Mouse (Mus musculus): ENCODE data around the gene Fbxo31. TPM values are rescaled to one million over a fixed set of nuclear protein-coding genes. Genes with fewer than 3 reads are reported as not detected.

Gene Fbxo31
- 33.8 and 35.9 TPM in 2 replicates for polyA plus RNA-seq (2015; fragmentation: Nextera tagmentation; extraction: Ambion mirVana)

DNA sequence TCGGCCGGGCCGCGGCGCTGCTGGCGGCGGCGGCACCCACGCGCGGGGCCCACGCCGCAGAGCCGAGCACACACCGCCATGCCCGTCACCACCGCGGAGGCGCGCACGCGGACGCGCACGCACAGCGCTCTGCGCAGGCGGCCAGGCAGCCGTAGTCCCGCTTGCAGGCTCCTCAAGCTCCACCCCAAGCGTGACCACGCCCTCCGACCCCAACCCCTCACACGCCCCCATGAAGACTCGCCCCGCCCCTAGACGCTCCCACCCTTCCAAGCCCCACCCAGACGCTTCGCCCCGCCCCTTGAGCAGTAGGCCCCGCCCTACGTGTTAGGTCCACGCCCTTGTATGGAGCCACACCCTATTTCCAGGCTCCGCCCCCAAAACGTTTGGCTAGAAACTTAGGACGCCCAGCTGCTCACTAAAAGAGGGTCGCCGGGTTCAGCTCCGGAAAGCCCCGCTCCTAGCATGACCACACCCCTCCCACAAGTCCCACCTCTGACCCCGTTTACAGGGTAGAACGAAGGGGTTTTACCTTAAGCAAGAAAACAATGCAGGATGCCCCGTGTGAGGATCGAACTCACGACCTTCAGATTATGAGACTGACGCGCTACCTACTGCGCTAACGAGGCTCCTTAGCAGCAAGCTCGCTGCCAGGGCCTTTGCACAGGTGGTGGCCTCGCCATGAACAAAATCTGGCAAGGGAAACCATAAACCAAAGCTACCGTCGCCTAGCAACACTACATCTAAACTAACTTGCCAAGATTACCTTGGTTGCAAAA is at the start of gene Fbxo31:
Gene Fbxo31, minus strand, starts transcription at position 131 of the 776 bp plus-strand sequence.
- Histone ChIP-seq H3K27me3 (replicated peaks; ENCODE audit: control insufficient read depth, insufficient read depth, low read length) (no peaks in the 10 kb centered on the region), H3K36me3 (ENCODE audit: control insufficient read depth, insufficient read depth) (no peaks in the 10 kb centered on the region), H3K4me2 (ENCODE audit: low read length) (peak within 1 kb of the TSS; percentile 75), H3K4me3 (replicated peaks; ENCODE audit: low read length) (peak within 1 kb of the TSS; percentile 82), H3K27ac (ENCODE audit: low read length) (0 out of 2 replicates have a peak within 1 kb of the TSS, but pooled peaks have one; percentile 45), H3K9me3 (ENCODE audit: control insufficient read depth, low read length) (no peaks in the 10 kb centered on the region), H3K9ac (replicated peaks; ENCODE audit: low read depth, low read length) (peak within 1 kb of the TSS; percentile 85), H3K4me1 (replicated peaks; ENCODE audit: control insufficient read depth, insufficient read depth, low read length) (peaks cover 22% of the 10 kb centered on the region)
- under 1% methylated on average over 43 of the region's 63 CpGs for WGBS
- ATAC-seq: peak; percentile 94

GRCm38 (mm10) chr8:121623043-121623442 is 44.4 kb upstream of the Fbxo31 start:
- Histone ChIP-seq H3K27ac (ENCODE audit: low read length) (no peak overlapping the region; the same call in 1 of the 2 replicates), H3K4me2 (ENCODE audit: low read length) (no peak overlapping the region), H3K36me3 (ENCODE audit: control insufficient read depth, insufficient read depth) (peaks cover 9% of the 10 kb centered on the region), H3K9ac (replicated peaks; ENCODE audit: low read depth, low read length) (no peak overlapping the region), H3K27me3 (replicated peaks; ENCODE audit: control insufficient read depth, insufficient read depth, low read length) (no peaks in the 10 kb centered on the region), H3K9me3 (ENCODE audit: control insufficient read depth, low read length) (no peaks in the 10 kb centered on the region), H3K4me1 (replicated peaks; ENCODE audit: control insufficient read depth, insufficient read depth, low read length) (peaks cover 43% of the 10 kb centered on the region), H3K4me3 (replicated peaks; ENCODE audit: low read length) (no peak overlapping the region)
- WGBS: 74% methylated on average over 8 of the region's 8 CpGs
- no peak for ATAC-seq

- no peak overlapping the region for H3K9ac ChIP-seq (replicated peaks; ENCODE audit: low read depth, low read length)
- no peak overlapping the region for H3K27ac ChIP-seq (ENCODE audit: low read length)
- H3K36me3 ChIP-seq (ENCODE audit: control insufficient read depth, insufficient read depth): 0 out of 2 replicates have a peak, but pooled peaks cover under 1% of the 10 kb centered on the region
- no peak overlapping the region for H3K4me2 ChIP-seq (ENCODE audit: low read length)
- no peaks in the 10 kb centered on the region for H3K9me3 ChIP-seq (ENCODE audit: control insufficient read depth, low read length)
- no peaks in the 10 kb centered on the region for H3K27me3 ChIP-seq (replicated peaks; ENCODE audit: control insufficient read depth, insufficient read depth, low read length)
- ATAC-seq: no peak
- WGBS: 48% methylated on average over 1 of the region's 1 CpGs
- no peak overlapping the region for H3K4me3 ChIP-seq (replicated peaks; ENCODE audit: low read length)
- peaks cover 43% of the 10 kb centered on the region for H3K4me1 ChIP-seq (replicated peaks; ENCODE audit: control insufficient read depth, insufficient read depth, low read length)
Observed at GRCm38 (mm10) chr8:121621879-121622278, 43.3 kb upstream of the Fbxo31 start.

DNA sequence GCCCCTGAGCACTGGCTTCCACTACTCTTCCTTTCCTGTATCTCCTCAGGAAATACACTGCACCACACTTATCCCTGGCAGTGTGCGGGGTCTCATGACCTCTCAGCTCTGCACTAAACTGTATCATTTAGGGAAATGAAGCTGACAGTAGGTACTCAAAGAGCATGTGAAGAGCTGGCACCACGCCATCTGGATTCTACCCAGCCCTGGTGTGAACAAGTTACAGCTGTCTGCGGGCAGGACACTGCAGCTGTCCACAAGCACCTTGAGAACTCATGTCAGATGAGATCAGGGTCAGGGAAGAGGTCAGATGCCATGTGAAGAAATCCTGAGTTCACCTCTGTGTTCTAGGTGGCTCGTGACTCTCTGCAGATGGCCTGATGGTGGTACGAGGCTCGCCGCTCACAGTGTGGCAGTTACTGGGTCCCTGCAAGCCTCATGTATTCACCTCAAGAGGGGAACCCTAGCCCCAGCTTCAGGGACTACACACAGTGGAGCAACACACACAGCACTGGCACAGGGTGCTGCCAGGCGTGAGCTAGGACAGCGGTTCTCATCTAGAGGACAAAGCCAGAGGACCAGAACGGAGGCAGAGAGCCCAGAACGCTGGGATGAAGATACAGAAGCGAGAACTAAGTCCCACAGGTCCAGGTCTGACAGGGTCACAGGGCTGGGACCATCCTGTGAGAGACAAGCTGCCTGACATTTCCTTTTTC is 42.4 kb upstream of the Fbxo31 start:
- Histone ChIP-seq H3K27ac (ENCODE audit: low read length) (0 out of 2 replicates have a peak overlapping the region, but pooled peaks have one; percentile 34), H3K9me3 (ENCODE audit: control insufficient read depth, low read length) (no peaks in the 10 kb centered on the region), H3K4me2 (ENCODE audit: low read length) (no peak overlapping the region), H3K36me3 (ENCODE audit: control insufficient read depth, insufficient read depth) (no peaks in the 10 kb centered on the region), H3K4me3 (replicated peaks; ENCODE audit: low read length) (no peak overlapping the region), H3K4me1 (replicated peaks; ENCODE audit: control insufficient read depth, insufficient read depth, low read length) (peaks cover 41% of the 10 kb centered on the region), H3K9ac (replicated peaks; ENCODE audit: low read depth, low read length) (no peak overlapping the region), H3K27me3 (replicated peaks; ENCODE audit: control insufficient read depth, insufficient read depth, low read length) (no peaks in the 10 kb centered on the region)
- 78% methylated on average over 12 of the region's 12 CpGs for WGBS
- no peak for ATAC-seq

GRCm38 (mm10) chr8:121619401-121619995 is 40.9 kb upstream of the Fbxo31 start:
- Histone ChIP-seq H3K36me3 (ENCODE audit: control insufficient read depth, insufficient read depth) (peaks cover 2% of the 10 kb centered on the region; the same call in 1 of the 2 replicates), H3K4me3 (replicated peaks; ENCODE audit: low read length) (no peak overlapping the region)

GRCm38 (mm10) chr8:121613419-121613818 is 34.8 kb upstream of the Fbxo31 start:
- no peak for ATAC-seq
- H3K9ac ChIP-seq (replicated peaks; ENCODE audit: low read depth, low read length): 0 out of 2 replicates have a peak overlapping the region, but pooled peaks have one; percentile 5
- no peaks in the 10 kb centered on the region for H3K4me1 ChIP-seq (replicated peaks; ENCODE audit: control insufficient read depth, insufficient read depth, low read length)
- no peak overlapping the region for H3K4me2 ChIP-seq (ENCODE audit: low read length)
- no peak overlapping the region for H3K27ac ChIP-seq (ENCODE audit: low read length)
- H3K4me3 ChIP-seq (replicated peaks; ENCODE audit: low read length): no peak overlapping the region
- H3K27me3 ChIP-seq (replicated peaks; ENCODE audit: control insufficient read depth, insufficient read depth, low read length): no peaks in the 10 kb centered on the region
- H3K9me3 ChIP-seq (ENCODE audit: control insufficient read depth, low read length): no peaks in the 10 kb centered on the region
- peaks cover 11% of the 10 kb centered on the region for H3K36me3 ChIP-seq (ENCODE audit: control insufficient read depth, insufficient read depth)

More at GRCm38 (mm10) chr8:121619401-121619995, 40.9 kb upstream of the Fbxo31 start:
- Histone ChIP-seq H3K4me1 (replicated peaks; ENCODE audit: control insufficient read depth, insufficient read depth, low read length) (peaks cover 33% of the 10 kb centered on the region), H3K4me2 (ENCODE audit: low read length) (no peak overlapping the region), H3K9ac (replicated peaks; ENCODE audit: low read depth, low read length) (no peak overlapping the region), H3K27me3 (replicated peaks; ENCODE audit: control insufficient read depth, insufficient read depth, low read length) (no peaks in the 10 kb centered on the region), H3K27ac (ENCODE audit: low read length) (no peak overlapping the region; the same call in 1 of the 2 replicates), H3K9me3 (ENCODE audit: control insufficient read depth, low read length) (no peaks in the 10 kb centered on the region)
- WGBS: 69% methylated on average over 7 of the region's 7 CpGs
- ATAC-seq: no peak

DNA sequence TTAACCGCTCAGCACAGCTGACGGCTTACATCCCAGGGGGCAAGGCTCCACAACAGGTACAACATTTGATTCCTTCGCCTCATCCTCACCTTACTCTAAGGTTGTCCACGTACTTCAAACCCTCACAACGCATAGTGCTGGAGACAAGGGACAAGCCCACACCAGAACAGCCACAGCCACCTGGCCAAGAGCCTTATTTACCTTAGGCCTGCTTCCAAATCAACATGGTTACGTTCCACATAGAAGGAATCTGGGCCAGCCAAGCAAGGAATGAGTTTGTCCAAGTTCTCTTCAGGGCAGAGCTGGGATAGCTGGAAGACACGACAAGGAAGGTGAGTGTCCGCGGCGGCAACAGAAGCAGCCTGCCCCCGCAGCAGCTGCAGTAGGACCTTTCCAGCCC is 31.3 kb upstream of the Fbxo31 start:
- WGBS: 92% methylated on average over 11 of the region's 11 CpGs
- H3K27ac ChIP-seq (ENCODE audit: low read length): no peak overlapping the region
- no peak for ATAC-seq
- H3K27me3 ChIP-seq (replicated peaks; ENCODE audit: control insufficient read depth, insufficient read depth, low read length): no peaks in the 10 kb centered on the region
- peaks cover 39% of the 10 kb centered on the region for H3K36me3 ChIP-seq (ENCODE audit: control insufficient read depth, insufficient read depth)
- no peaks in the 10 kb centered on the region for H3K9me3 ChIP-seq (ENCODE audit: control insufficient read depth, low read length)
- no peak overlapping the region for H3K4me3 ChIP-seq (replicated peaks; ENCODE audit: low read length)
- H3K4me2 ChIP-seq (ENCODE audit: low read length): no peak overlapping the region
- H3K9ac ChIP-seq (replicated peaks; ENCODE audit: low read depth, low read length): no peak overlapping the region
- no peaks in the 10 kb centered on the region for H3K4me1 ChIP-seq (replicated peaks; ENCODE audit: control insufficient read depth, insufficient read depth, low read length)

DNA sequence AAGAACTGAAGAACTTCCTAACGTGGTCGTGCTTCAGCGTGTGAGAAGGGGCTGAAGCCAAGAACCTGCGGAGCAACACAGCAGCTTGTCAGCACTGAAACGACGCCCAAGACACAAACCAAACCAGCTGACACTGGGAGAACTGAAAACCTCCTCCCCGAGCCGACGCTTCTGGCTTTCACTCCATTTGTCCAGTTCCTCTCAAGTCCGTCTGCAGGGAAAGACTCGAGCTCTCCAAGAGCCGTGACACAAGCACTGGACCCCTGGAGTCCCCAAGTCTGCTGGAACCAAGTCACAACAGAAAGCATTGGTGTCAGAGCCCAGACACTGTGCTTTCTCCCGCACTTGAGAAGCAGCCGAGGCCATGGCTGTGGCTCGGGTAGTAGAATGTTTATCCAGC is 30.6 kb upstream of the Fbxo31 start:
- WGBS: 91% methylated on average over 15 of the region's 15 CpGs
- Histone ChIP-seq H3K9me3 (ENCODE audit: control insufficient read depth, low read length) (no peaks in the 10 kb centered on the region), H3K4me1 (replicated peaks; ENCODE audit: control insufficient read depth, insufficient read depth, low read length) (no peaks in the 10 kb centered on the region), H3K4me2 (ENCODE audit: low read length) (no peak overlapping the region), H3K9ac (replicated peaks; ENCODE audit: low read depth, low read length) (no peak overlapping the region), H3K27ac (ENCODE audit: low read length) (no peak overlapping the region), H3K36me3 (ENCODE audit: control insufficient read depth, insufficient read depth) (peaks cover 46% of the 10 kb centered on the region), H3K27me3 (replicated peaks; ENCODE audit: control insufficient read depth, insufficient read depth, low read length) (no peaks in the 10 kb centered on the region), H3K4me3 (replicated peaks; ENCODE audit: low read length) (no peak overlapping the region)
- ATAC-seq: no peak

DNA sequence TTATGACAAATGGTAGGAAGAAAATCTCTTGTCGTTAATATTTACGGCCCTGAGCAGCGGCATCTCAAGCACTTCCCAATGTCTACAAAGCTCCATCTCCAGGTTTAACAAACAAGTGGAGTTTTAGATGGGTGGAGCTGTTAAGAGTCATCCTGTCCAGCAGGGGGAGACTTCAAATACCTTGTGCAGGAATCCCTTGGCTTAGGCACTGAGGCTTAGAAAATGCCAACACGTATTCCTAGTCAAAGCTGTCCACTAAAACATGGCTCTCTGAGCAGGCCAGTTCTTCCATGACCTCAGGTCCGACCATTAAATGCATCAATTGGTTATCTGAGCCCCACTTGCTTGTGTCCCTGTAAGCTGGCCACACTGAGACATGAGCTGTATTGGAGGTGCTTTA is 29.1 kb upstream of the Fbxo31 start:
- 88% methylated on average over 5 of the region's 5 CpGs for WGBS
- Histone ChIP-seq H3K9ac (replicated peaks; ENCODE audit: low read depth, low read length) (no peak overlapping the region), H3K9me3 (ENCODE audit: control insufficient read depth, low read length) (no peaks in the 10 kb centered on the region), H3K27ac (ENCODE audit: low read length) (no peak overlapping the region), H3K4me1 (replicated peaks; ENCODE audit: control insufficient read depth, insufficient read depth, low read length) (no peaks in the 10 kb centered on the region), H3K36me3 (ENCODE audit: control insufficient read depth, insufficient read depth) (peaks cover 53% of the 10 kb centered on the region), H3K4me3 (replicated peaks; ENCODE audit: low read length) (no peak overlapping the region), H3K4me2 (ENCODE audit: low read length) (no peak overlapping the region), H3K27me3 (replicated peaks; ENCODE audit: control insufficient read depth, insufficient read depth, low read length) (no peaks in the 10 kb centered on the region)
- ATAC-seq: no peak
